Mouse (Mus musculus) hindlimb bud, embryonic 11.5 days (tissue): ENCODE data around the gene Tbcd.

Source experiments
- DNase-seq: peaks from one replicate; pipeline ENCODE4 v3.0.0-alpha.2; 2012; ENCODE audit warnings: low read depth, low spot score; ENCODE audit errors: extremely low spot score

Tbcd gene

GRCm38 (mm10) chr11:121529747-121530146, 78.0 kb downstream of the Tbcd start:
- DNase-seq, result no peak

GRCm38 (mm10) chr11:121536528-121536927, 84.8 kb downstream of the Tbcd start:
- DNase-seq, result no peak

GRCm38 (mm10) chr11:121542471-121542870, 90.7 kb downstream of the Tbcd start:
- no peak for DNase-seq

GRCm38 (mm10) chr11:121543287-121543856, 91.6 kb downstream of the Tbcd start:
- no peak for DNase-seq

- DNase-seq, result no peak
Measured at GRCm38 (mm10) chr11:121543922-121544321, 92.2 kb downstream of the Tbcd start.

GRCm38 (mm10) chr11:121544755-121545397, 93.1 kb downstream of the Tbcd start:
- DNase-seq, result no peak

- no peak for DNase-seq
Measured at GRCm38 (mm10) chr11:121545398-121546034, 93.8 kb downstream of the Tbcd start.

- DNase-seq, result no peak
Measured at GRCm38 (mm10) chr11:121547234-121547633, 95.5 kb downstream of the Tbcd start.

- DNase-seq, result no peak
Measured at GRCm38 (mm10) chr11:121547925-121548324, 96.2 kb downstream of the Tbcd start.

GRCm38 (mm10) chr11:121548996-121549842, 97.5 kb downstream of the Tbcd start:
- no peak for DNase-seq

GRCm38 (mm10) chr11:121549843-121550647, 98.3 kb downstream of the Tbcd start:
- DNase-seq, result no peak

- DNase-seq, result no peak
Measured at GRCm38 (mm10) chr11:121551206-121551799, 99.6 kb downstream of the Tbcd start.

GRCm38 (mm10) chr11:121552167-121552566, 100.4 kb downstream of the Tbcd start:
- no peak for DNase-seq

GRCm38 (mm10) chr11:121552846-121553457, 101.2 kb downstream of the Tbcd start:
- no peak for DNase-seq

- no peak for DNase-seq
Measured at GRCm38 (mm10) chr11:121553458-121553857, 101.7 kb downstream of the Tbcd start.

GRCm38 (mm10) chr11:121556727-121557126, 105.0 kb downstream of the Tbcd start:
- DNase-seq, result no peak

- no peak for DNase-seq
Measured at GRCm38 (mm10) chr11:121557946-121558345, 106.2 kb downstream of the Tbcd start.

GRCm38 (mm10) chr11:121558522-121558921, 106.8 kb downstream of the Tbcd start:
- no peak for DNase-seq

GRCm38 (mm10) chr11:121559527-121560293, 108.0 kb downstream of the Tbcd start:
- DNase-seq, result no peak
